Mouse (Mus musculus) intestine, postnatal 0 days (tissue): Measurements from ENCODE around the gene Chn1. TPM values are rescaled to one million over a fixed set of nuclear protein-coding genes. Genes with fewer than 3 reads are reported as not detected.
A peak's percentile ranks its signal among the peaks of the same experiment; 100 is the strongest.

Experiments
- ATAC-seq: fragments of 200-750 bp; cut with Nextera tagmentation; 2 replicates; pipeline ENCODE4 v1.8.0; 2017; ENCODE audit warnings: mild to moderate bottlenecking, moderate TSS enrichment, moderate library complexity
- H3K27ac ChIP-seq: fragments of 300-500 bp; sonication (generic); 2 replicates; pipeline ENCODE4 v1.5.1; 2014; ENCODE audit warnings: mild to moderate bottlenecking, low read depth, low read length, moderate library complexity
- H3K27me3 ChIP-seq: fragments of 300-500 bp; sonication (generic); replicated peaks from 2 replicates; pipeline ENCODE4 v1.6.1; 2014; ENCODE audit warnings: low read length, mixed read lengths; ENCODE audit not compliant: control insufficient read depth, insufficient read depth
- H3K36me3 ChIP-seq: fragments of 300-500 bp; sonication (generic); 2 replicates; pipeline ENCODE4 v1.6.1; 2014; ENCODE audit warnings: mild to moderate bottlenecking, moderate library complexity; ENCODE audit not compliant: control insufficient read depth, insufficient read depth
- H3K4me1 ChIP-seq: fragments of 300-500 bp; sonication (generic); replicated peaks from 2 replicates; pipeline ENCODE4 v1.6.1; 2014; ENCODE audit warnings: antibody characterized with exemption, low read length, mixed read lengths; ENCODE audit not compliant: control insufficient read depth, insufficient read depth
- H3K4me2 ChIP-seq: fragments of 300-500 bp; sonication (generic); replicated peaks from 2 replicates; pipeline ENCODE4 v1.6.1; 2014; ENCODE audit warnings: low read depth, mild to moderate bottlenecking, moderate library complexity
- H3K4me3 ChIP-seq: fragments of 300-500 bp; sonication (generic); 2 replicates; pipeline ENCODE4 v1.5.1; 2014; ENCODE audit warnings: low read depth, low read length
- H3K9ac ChIP-seq: fragments of 300-500 bp; sonication (generic); 2 replicates; pipeline ENCODE4 v1.6.1; 2014; ENCODE audit warnings: mild to moderate bottlenecking, low read depth, low read length
- H3K9me3 ChIP-seq: fragments of 300-500 bp; sonication (generic); 2 replicates; pipeline ENCODE4 v1.6.1; 2016; ENCODE audit warnings: mixed run types; ENCODE audit not compliant: control insufficient read depth
- CTCF ChIP-seq: sonication (generic); IDR thresholded peaks from 2 replicates; pipeline ENCODE4 v1.5.1; 2016; ENCODE audit warnings: low read depth, mild to moderate bottlenecking, control low read depth, antibody characterized with exemption, moderate library complexity
- WGBS: fragments of 180-500 bp; shearing (Covaris S2); extraction: QIAGEN DNeasy Blood & Tissue Kit; methylation state at CpG from one replicate; pipeline ENCODE4 v1.1.7; 2014; 5-methylcytosine and 5-hydroxymethylcytosine counted together
- polyA plus RNA-seq: library from polyadenylated mRNA; unstranded; fragments of >200 nt; fragmentation: Nextera tagmentation; extraction: Ambion mirVana; gene quantifications from 2 replicates; pipeline ENCODE4 v1.2.1, GENCODE M21; 2015

Gene Chn1
- polyA plus RNA-seq, 1 experiment from 2014 or later, result 9.5 TPM

DNA sequence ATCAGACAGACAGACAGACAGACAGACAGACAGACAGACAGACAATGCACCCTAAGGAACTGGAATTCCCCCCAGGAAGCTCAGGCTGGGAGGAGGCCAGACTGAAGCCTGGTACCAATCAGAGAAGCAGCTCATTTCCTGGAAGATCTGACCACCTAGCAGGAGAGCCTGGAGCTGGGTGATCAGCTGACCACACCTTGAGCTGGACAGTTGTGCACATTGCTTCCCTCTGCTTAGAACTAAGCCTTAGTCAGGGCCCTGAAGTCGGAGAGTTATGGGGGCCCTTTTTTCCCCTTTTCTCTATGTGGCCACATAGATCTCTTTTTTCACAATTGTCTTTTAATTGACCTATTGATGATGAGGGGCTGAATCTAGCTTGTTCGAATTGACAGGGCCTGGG is 168.0 kb downstream of the Chn1 start:
- Histone ChIP-seq H3K27ac (no peak overlapping the region), H3K4me2 (no peak overlapping the region), H3K4me3 (no peak overlapping the region), H3K9ac (no peak overlapping the region), H3K4me1 (no peaks in the 10 kb centered on the region), H3K36me3 (no peaks in the 10 kb centered on the region), H3K27me3 (no peaks in the 10 kb centered on the region), H3K9me3 (no peaks in the 10 kb centered on the region)
- no peak for ATAC-seq
- no peak for TF ChIP-seq CTCF
- 65% methylated on average over 2 of the region's 2 CpGs for WGBS

- Histone ChIP-seq H3K4me1 (no peaks in the 10 kb centered on the region), H3K9ac (no peak overlapping the region), H3K36me3 (no peaks in the 10 kb centered on the region), H3K4me2 (no peak overlapping the region), H3K4me3 (no peak overlapping the region), H3K27ac (no peak overlapping the region), H3K9me3 (no peaks in the 10 kb centered on the region), H3K27me3 (no peaks in the 10 kb centered on the region)
- ATAC-seq, result no peak
- WGBS, result 91% methylated on average over 6 of the region's 6 CpGs
- TF ChIP-seq CTCF, result no peak
These were observed 168.5 kb downstream of the Chn1 start for GRCm38 (mm10) chr2:73606616-73607015.

DNA sequence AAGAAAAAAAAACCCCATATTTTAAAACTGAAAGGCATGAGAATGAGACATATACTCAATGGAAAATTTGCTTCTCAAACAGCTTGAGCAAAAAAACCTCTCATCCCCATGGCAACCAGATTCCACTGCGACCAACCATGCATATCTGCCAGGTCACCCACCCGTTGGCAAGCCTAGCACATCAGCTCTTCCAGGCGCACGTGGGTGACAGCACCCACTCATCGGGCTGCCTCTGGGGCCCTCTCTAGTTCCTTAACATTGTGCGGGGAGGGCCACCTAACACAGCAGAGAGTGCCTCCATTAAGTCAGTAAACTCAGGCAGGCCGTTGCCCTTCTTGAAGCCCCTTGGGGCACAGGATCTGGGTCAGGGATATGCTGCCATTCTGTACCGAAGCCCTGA is 170.1 kb downstream of the Chn1 start:
- Histone ChIP-seq H3K4me2 (no peak overlapping the region), H3K27me3 (no peaks in the 10 kb centered on the region), H3K27ac (no peak overlapping the region), H3K4me1 (no peaks in the 10 kb centered on the region), H3K4me3 (no peak overlapping the region), H3K9ac (no peak overlapping the region), H3K36me3 (no peaks in the 10 kb centered on the region), H3K9me3 (no peaks in the 10 kb centered on the region)
- ATAC-seq, result no peak
- 73% methylated on average over 8 of the region's 8 CpGs for WGBS
- TF ChIP-seq CTCF, result no peak

GRCm38 (mm10) chr2:73604579-73604978 is 170.6 kb downstream of the Chn1 start:
- TF ChIP-seq CTCF, result no peak
- no peak for ATAC-seq
- Histone ChIP-seq H3K27me3 (no peaks in the 10 kb centered on the region), H3K4me1 (no peaks in the 10 kb centered on the region), H3K9me3 (no peaks in the 10 kb centered on the region), H3K4me3 (no peak overlapping the region), H3K9ac (no peak overlapping the region), H3K4me2 (no peak overlapping the region), H3K27ac (no peak overlapping the region), H3K36me3 (no peaks in the 10 kb centered on the region)
- WGBS, result 77% methylated on average over 2 of the region's 2 CpGs

DNA sequence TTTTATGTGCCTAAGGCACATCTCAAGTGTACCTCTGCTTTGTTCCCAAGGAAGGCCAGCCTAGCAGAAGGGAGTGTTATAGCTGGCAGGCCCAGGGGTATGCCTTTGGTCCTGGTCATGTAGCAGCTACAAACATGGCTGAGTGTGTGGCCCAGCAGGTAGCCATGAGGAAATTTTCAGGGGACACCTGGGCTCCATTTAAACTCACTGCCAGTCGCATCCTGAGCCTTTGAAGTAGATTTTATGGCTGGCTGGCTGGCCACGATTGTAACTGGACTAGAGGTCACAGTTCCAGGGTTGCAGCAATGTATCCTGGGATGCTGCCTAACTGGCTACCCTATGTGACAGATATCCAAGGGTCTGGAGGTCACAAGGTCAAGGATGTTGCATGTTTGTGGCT is 174.5 kb downstream of the Chn1 start:
- Histone ChIP-seq H3K4me1 (no peaks in the 10 kb centered on the region), H3K9ac (no peak overlapping the region), H3K9me3 (no peaks in the 10 kb centered on the region), H3K4me2 (no peak overlapping the region), H3K27me3 (no peaks in the 10 kb centered on the region), H3K4me3 (no peak overlapping the region), H3K36me3 (no peaks in the 10 kb centered on the region), H3K27ac (no peak overlapping the region)
- TF ChIP-seq CTCF, result no peak
- ATAC-seq, result no peak
- 37% methylated on average over 2 of the region's 2 CpGs for WGBS

- H3K27me3 ChIP-seq, result no peaks in the 10 kb centered on the region
- H3K36me3 ChIP-seq, result no peaks in the 10 kb centered on the region
- no peak overlapping the region for H3K9ac ChIP-seq
- no peak overlapping the region for H3K27ac ChIP-seq
- no peak for ATAC-seq
- no peak for TF ChIP-seq CTCF
- 92% methylated on average over 11 of the region's 11 CpGs for WGBS
- no peak overlapping the region for H3K4me2 ChIP-seq
- H3K4me1 ChIP-seq, result no peaks in the 10 kb centered on the region
- no peaks in the 10 kb centered on the region for H3K9me3 ChIP-seq
- no peak overlapping the region for H3K4me3 ChIP-seq
These were observed 177.4 kb downstream of the Chn1 start for GRCm38 (mm10) chr2:73597772-73598171.

- H3K9ac ChIP-seq, result no peak overlapping the region
- no peaks in the 10 kb centered on the region for H3K27me3 ChIP-seq
- ATAC-seq, result 0 out of 2 replicates have a peak, but pooled peaks have one; percentile 25
- WGBS, result 16% methylated on average over 9 of the region's 9 CpGs
- H3K4me3 ChIP-seq, result no peak overlapping the region
- no peaks in the 10 kb centered on the region for H3K36me3 ChIP-seq
- 0 out of 2 replicates have a peak overlapping the region, but pooled peaks have one; percentile 28 for H3K27ac ChIP-seq
- H3K9me3 ChIP-seq, result no peaks in the 10 kb centered on the region
- H3K4me2 ChIP-seq, result peak overlapping the region; percentile 32; the same call in 1 of the 2 replicates
- no peaks in the 10 kb centered on the region for H3K4me1 ChIP-seq
- no peak for TF ChIP-seq CTCF
These were observed 178.4 kb downstream of the Chn1 start for GRCm38 (mm10) chr2:73596786-73597185.
